Mouse (Mus musculus): Measurements from ENCODE around the gene A730061H03Rik. TPM values are rescaled to one million over a fixed set of nuclear protein-coding genes. Genes with fewer than 3 reads are reported as not detected.

The A730061H03Rik gene
- total RNA-seq, 2 experiments from 2014 or later = 0.64 to 0.65 TPM

DNA sequence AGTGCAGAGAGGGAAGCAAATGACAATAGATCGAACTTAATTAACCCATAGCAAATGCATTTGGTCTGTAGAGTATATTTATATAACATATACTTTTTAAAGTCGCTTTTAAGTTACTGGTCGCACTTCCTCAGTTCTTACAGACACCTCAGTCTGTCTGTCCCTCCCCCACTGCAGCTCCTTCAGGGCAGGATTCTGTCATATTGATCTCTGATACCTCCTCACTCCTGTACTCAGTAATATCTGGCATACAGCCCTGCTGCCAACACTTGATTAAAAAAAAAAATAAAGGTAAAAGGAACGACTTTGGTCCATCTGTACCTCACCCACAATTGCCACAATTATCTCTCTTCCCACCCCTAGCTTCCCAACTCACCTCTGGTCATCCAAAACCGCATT, 24.1 kb upstream of the A730061H03Rik start:
- no peak for DNase-seq
- intact Hi-C loops (cut with DNase I) = no loop called here

- intact Hi-C loops (cut with DNase I) = no loop called here
These were observed 21.9 kb upstream of the A730061H03Rik start for GRCm38 (mm10) chr14:55581981-55582681.

DNA sequence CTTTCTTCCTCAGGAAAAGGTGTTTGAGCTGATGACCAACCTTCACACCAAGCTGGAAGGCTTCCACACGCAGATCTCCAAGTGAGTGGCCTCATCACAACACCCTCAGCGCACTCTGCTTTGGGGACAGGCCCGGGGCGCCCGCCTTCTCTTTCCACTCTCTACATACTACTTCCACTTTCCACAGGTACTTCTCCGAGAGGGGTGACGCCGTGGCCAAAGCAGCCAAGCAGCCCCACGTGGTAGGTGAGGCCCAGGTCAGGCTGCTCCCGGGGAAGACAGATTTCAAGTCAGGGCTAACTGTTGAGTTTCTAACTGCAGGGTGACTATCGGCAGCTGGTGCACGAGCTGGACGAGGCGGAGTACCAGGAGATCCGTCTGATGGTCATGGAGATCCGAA, 20.5 kb upstream of the A730061H03Rik start:
- no peak for DNase-seq
- intact Hi-C loops (cut with DNase I) = no loop called here

More at GRCm38 (mm10) chr14:55581981-55582681, 21.9 kb upstream of the A730061H03Rik start:
- no peak for DNase-seq

DNA sequence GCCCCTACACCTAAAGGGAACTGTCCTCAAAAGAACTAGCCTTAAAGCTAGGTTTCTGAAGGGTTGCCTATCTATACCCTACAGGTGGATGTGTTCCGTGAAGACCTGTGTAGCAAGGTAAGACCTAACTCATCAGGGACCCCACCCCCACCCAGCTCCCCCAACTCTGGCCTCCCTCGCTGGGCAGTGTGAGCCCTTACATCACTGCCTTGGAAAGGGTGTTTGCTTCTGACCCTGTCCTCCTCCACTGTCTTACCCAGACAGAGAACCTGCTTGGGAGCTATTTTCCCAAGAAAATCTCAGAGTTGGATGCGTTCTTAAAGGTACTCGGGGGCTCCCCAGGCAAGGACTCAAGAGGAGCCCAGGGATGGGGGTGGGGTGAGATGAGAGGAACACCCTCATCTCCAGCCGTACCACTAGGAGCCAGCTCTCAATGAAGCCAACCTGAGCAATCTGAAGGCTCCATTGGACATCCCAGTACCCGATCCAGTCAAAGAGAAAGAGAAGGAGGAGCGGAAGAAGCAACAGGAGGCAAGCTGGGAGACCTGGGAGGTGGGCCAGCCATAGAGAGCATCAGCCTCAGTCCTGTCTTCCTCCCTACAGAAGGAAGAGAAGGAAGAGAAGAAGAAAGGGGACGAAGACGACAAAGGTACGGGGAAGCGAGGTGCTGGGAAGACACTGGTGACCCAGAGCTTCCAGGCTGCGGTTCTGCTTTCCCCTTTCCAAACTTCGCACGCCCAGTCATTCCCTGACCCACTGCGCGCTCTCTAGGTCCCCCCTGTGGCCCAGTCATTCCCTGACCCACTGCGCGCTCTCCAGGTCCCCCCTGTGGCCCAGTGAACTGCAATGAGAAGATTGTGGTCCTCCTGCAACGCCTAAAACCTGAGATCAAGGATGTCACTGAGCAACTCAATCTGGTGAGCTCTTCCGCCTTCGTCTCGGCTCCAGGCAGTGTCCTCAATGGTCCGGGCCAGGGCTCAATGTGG, 19.6 kb upstream of the A730061H03Rik start:
- intact Hi-C loops (cut with DNase I) = no loop called here
- no peak for DNase-seq

DNA sequence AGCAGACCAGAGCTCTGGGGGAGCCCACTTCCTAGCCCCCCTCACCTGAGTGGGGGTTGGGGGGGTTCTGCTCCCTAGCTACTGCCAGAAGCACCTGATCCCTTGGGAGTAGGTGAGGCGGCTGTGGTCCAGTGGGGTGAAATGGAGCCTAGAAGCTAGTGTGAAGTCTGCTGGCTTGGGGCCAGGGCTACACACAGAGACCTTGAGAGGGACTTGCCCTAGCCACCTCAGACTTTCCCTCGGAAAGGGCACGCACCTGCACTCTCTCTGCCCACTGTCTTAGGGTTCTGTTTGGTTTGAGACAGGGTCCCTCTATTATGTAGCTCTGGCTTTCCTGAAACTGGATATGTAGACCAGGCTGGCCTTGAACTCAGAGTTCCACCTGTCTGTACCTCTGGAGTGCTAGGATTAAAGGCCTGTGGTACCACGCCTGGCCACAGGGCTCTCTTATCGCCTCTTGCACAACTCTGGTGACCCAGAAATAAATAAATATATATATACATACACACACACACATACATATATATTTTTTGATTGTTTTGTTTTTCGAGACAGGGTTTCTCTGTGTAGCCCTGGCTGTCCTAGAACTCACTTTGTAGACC, 18.6 kb upstream of the A730061H03Rik start:
- intact Hi-C loops (cut with DNase I) = no loop called here
- peak; percentile 66 to 77 for DNase-seq

DNA sequence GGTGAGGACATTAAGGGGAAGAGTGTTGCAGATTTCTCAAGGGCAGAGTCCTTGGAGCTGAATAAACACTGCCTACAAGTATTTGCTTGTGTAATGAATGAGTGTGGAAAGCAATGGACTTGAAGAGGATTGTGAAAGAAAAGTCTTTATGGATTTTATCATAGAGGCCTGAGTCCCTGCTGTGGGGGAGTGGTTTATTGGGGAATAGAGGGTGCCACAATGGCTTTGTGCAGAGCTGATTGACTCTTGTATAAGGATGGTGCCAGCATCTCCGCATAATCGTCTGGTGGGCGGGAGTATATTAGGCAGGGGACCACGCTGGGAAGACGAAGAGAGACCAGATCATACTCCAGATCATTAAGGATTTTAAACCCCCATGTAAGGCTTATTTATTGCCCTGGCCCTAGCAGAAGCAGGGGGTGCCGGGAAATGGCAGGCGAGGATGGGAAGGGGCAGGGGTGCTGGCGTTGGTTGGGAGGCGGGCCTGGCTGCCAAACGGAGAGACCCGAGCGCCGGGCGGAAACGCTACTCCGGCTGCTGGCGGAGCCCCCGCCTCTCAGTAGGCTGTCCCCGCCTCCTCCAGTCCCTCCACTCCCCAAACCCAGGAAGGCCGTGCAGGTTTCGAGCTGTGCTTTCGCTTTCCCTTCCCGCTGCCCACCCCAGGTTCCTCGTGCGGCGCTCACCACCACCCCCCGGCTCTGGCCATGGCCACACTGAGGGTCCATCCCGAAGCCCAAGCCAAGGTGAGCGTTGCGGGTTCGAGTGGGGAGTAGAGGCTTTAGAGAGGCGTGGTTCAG, 17.9 kb upstream of the A730061H03Rik start, which contains the start of gene Psme1:
Psme1 (plus strand) TSS at position 253 of the 797 bp plus-strand sequence.
- intact Hi-C loops (cut with DNase I) = no loop called here
- peak; percentile 81 to 88 for DNase-seq

GRCm38 (mm10) chr14:55576376-55576775, 16.2 kb upstream of the A730061H03Rik start:
- DNase-seq = peak; percentile 42 to 52
- intact Hi-C loops (cut with DNase I) = no loop called here

- intact Hi-C loops (cut with DNase I) = no loop called here
- peak in 1 of 2 experiments; percentile 54 for DNase-seq
These were observed 15.5 kb upstream of the A730061H03Rik start for GRCm38 (mm10) chr14:55575711-55576110.

DNA sequence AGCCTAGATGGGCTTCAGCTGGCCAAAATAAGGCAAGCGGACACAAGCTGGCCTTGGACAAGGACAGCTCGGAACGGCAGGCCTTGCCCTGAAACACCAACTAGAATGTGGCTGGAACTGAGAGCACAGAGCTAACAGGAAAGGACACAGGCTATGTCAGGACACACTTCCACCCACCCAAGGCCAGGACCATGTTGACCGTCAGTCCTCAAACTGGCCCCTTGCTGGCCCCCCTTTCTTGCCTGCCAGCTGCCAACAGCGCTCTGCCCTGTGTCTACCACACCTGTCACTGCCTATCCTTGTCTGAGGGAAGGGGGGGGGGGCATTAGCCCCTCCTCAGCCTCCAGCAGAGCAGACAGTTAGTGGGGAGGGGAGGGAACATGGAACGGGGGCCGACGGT, 15.1 kb upstream of the A730061H03Rik start, which contains the start of gene Fitm1:
Fitm1 (plus strand) TSS at position 316 of the 400 bp plus-strand sequence.
- DNase-seq = peak; percentile 82 to 83
- intact Hi-C loops (cut with DNase I) = no loop called here

GRCm38 (mm10) chr14:55571760-55572159, 11.6 kb upstream of the A730061H03Rik start:
- no peak for DNase-seq
- intact Hi-C loops (cut with DNase I) = no loop called here

DNA sequence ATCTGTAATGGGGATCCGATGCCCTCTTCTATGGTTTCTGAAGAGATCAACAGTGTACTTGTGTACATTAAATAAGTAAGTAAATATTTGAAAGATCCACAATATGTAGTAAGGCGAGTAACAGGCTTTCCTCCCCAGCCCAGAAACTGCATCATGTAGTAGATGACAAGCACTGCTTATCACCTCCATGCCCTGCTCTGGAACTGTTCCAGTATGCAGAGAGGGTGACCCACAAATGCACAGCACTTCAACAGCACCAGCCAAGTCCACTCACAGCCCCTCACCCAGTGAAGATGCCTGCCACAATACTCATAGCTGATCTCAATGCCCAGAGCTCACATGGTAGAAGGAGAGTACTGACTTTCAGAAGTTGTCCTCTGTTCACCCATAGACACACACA, 10.4 kb upstream of the A730061H03Rik start:
- intact Hi-C loops (cut with DNase I) = no loop called here
- DNase-seq = no peak

- DNase-seq = no peak
- intact Hi-C loops (cut with DNase I) = no loop called here
These were observed 7.3 kb upstream of the A730061H03Rik start for GRCm38 (mm10) chr14:55567496-55567895.

DNA sequence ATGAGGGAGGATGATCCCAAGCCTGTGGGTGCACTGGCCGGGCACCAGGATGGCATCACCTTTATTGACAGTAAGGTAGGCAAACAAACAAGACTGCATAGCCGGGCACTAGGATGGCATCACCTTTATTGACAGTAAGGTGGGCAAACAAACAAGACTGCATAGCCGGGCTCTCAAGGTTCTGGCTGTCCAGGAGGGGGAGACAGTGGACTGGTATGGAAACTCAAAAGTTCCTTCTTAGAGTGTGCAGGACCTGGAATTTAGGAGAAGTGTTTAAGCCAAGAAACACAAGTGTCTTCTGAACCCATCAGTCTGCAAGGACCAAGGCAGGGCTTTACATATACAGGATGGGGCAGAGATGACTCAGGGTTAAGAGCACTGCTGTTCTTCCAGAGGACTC, 5.5 kb upstream of the A730061H03Rik start:
- DNase-seq = no peak
- intact Hi-C loops (cut with DNase I) = no loop called here

- DNase-seq = no peak
- intact Hi-C loops (cut with DNase I) = no loop called here
These were observed 3.0 kb upstream of the A730061H03Rik start for GRCm38 (mm10) chr14:55563249-55563648.

DNA sequence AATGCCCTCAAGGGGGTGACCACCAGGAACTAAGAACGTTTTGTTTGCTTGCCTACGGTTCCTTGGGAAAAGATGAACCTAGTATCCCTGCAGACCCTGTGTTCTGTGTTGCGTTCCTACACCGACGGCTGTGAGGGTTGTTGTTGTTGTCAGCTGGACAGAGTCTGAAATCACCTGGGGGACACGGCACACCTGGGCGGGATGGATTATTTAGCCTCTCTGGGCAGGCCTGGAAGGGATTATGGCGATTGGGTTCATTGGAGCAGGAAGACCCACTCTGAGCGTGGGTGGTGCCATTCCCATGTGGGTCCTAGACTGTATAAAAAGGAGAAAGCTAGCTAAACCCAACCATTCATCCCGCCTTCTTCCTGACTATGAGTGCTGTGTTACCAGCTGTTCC, 1.7 kb upstream of the A730061H03Rik start:
- no peak for DNase-seq
- intact Hi-C loops (cut with DNase I) = no loop called here

DNA sequence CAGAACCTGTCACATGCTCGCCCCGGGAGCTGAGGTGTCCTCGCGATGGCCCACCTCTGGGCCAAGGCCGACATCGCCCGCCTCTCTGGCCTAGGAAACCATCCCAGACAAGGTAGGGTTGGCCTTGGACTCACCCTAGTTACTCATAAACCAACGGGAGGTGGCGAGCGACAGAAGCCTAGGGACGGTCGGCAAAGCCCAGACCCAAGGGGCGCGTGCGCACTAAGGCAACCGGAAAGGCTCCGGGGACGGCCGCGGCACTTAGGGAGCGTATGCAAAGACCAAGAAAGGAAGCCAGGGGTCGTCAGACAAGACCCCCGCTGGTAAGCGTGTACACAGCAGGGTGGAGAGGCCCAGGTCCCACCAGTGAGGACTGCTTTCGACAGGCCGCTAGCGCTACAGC, 406 bp downstream of the A730061H03Rik start, which contains the start of gene Dcaf11:
Dcaf11 (plus strand) TSS at position 208 of the 403 bp plus-strand sequence.
- intact Hi-C loops (cut with DNase I) = loop anchor here (1.0 kb wide), 1 partner anchor 45 kb away; no protein-coding TSS in a partner anchor
- peak; percentile 93 to 94 for DNase-seq

DNA sequence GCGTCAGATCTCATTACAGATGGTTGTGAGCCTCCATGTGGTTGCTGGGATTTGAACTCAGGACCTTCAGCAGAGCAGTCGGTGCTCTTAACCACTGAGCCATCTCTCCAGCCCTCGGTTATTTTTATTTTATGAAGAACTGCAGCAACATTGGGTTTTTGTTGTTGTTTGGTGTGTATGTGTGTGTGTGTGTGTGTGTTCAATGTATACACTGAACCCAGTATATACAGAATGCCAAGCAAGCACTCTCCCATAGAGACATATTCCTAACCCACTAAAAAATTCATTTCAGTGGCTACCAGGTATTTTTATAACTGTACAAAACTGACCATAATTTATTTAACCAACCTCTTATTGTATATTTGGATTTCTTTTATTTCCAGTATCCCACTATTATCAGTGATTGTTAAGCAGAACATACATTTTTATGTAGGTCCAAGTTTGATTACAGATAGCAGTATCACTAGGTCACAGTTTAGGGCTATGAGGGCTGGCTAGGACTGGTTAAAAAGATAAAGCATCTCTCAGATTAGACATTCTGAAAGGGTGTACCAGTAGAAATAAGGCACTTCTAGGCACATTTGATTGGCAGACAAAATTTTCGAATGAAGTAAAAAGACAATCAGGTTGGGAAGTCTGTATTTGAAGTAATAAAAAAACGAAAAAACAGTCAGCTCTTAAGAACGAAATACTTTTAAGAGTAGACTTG, 1.3 kb downstream of the A730061H03Rik start:
- intact Hi-C loops (cut with DNase I) = no loop called here
- DNase-seq = no peak

GRCm38 (mm10) chr14:55557587-55557986, 2.6 kb downstream of the A730061H03Rik start:
- DNase-seq = no peak
- intact Hi-C loops (cut with DNase I) = loop anchor here (1.0 kb wide), 1 partner anchor 60 kb away; no protein-coding TSS in a partner anchor

GRCm38 (mm10) chr14:55557003-55557402, 3.2 kb downstream of the A730061H03Rik start:
- intact Hi-C loops (cut with DNase I) = loop anchor here (1.0 kb wide), 1 partner anchor 60 kb away; no protein-coding TSS in a partner anchor
- peak; percentile 84 to 94 for DNase-seq

Data from heart, postnatal 10 days (tissue).